Mouse (Mus musculus) lung, adult 2 months (tissue): Measurements from ENCODE around the gene Tom1l2.

ENCODE experiments used
- CTCF ChIP-seq: fragments of 200-500 bp; IDR thresholded peaks from 2 replicates; pipeline ENCODE4 v1.5.1; 2011; ENCODE audit warnings: mild to moderate bottlenecking, low read length, control low read depth; ENCODE audit not compliant: insufficient read depth
- POLR2A ChIP-seq: fragments of 200-500 bp; IDR thresholded peaks from 2 replicates; pipeline ENCODE4 v1.6.1; 2011; ENCODE audit warnings: low read depth, mild to moderate bottlenecking, control low read depth, low read length, borderline replicate concordance; ENCODE audit errors: extremely low read depth

DNA sequence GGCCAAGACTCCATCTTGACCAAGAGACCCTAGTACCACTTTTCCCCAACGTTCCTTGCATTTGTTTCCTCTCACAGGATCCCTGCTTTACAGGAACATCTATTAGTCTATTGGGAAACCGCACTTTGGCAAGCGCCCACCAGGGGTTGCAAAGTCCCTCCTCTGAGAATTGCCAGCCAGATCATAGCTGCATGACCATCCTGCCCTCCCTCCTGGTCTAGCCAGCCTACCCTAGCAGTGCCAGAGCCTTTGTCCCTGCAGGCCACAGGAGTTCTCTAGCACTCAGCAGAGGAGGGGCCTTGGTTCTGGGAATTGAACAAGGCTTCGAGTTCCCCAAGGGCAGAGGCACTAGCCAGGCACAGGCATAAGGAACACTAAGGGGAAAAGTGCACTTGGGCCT lies 128.0 kb downstream of the Tom1l2 start:
- TF ChIP-seq CTCF (no peak), POLR2A (no peak)
